Mouse (Mus musculus) myocyte (in vitro differentiated cells): ENCODE measurements around the gene Vapb.

ENCODE experiments used
- CEBPB ChIP-seq: IDR thresholded peaks from 2 replicates; pipeline ENCODE4 v1.6.1; 2011; ENCODE audit warnings: mild to moderate bottlenecking, moderate library complexity; ENCODE audit not compliant: poor library complexity, insufficient read depth, severe bottlenecking
- E2F4 ChIP-seq: IDR thresholded peaks from one replicate; pipeline ENCODE4 v1.6.1; 2011; ENCODE audit warnings: mild to moderate bottlenecking, control low read depth, moderate library complexity; ENCODE audit not compliant: insufficient read depth
- MAX ChIP-seq: IDR thresholded peaks from one replicate; pipeline ENCODE4 v1.6.1; 2011; ENCODE audit warnings: low read depth, mild to moderate bottlenecking, control low read depth
- POLR2A ChIP-seq: IDR thresholded peaks from one replicate; pipeline ENCODE4 v1.6.1; 2011; ENCODE audit warnings: low read depth, mild to moderate bottlenecking, control low read depth, moderate library complexity; ENCODE audit not compliant: insufficient read length
- USF1 ChIP-seq: IDR thresholded peaks from one replicate; pipeline ENCODE4 v1.6.1; 2011; ENCODE audit warnings: low read depth, mild to moderate bottlenecking, control low read depth, moderate library complexity

- no peak for TF ChIP-seq CEBPB
- TF ChIP-seq POLR2A, result no peak
- no peak for TF ChIP-seq USF1
- no peak for TF ChIP-seq MAX
- no peak for TF ChIP-seq E2F4
These were observed 23.3 kb downstream of the Vapb start for GRCm38 (mm10) chr2:173760607-173761006.
